Mouse (Mus musculus) G1E-ER4 (cell line): ENCODE results near the gene Pcp4l1. TPM values are rescaled to one million over a fixed set of nuclear protein-coding genes. Genes with fewer than 3 reads are reported as not detected.

Experiments used
- GATA1 ChIP-seq: IDR thresholded peaks from one replicate; pipeline ENCODE4 v1.8.0; 2012; ENCODE audit warnings: low read length, inconsistent platforms
- polyA plus RNA-seq: library from polyadenylated mRNA; stranded (reverse); fragments of >175 nt; gene quantifications from 2 replicates; pipeline ENCODE4 v1.2.3, GENCODE M21; 2012

The Pcp4l1 gene
- polyA plus RNA-seq, 1 experiment = not detected

GRCm38 (mm10) chr1:171200769-171201168 lies 4.7 kb upstream of the Pcp4l1 start:
- TF ChIP-seq GATA1 = no peak

DNA sequence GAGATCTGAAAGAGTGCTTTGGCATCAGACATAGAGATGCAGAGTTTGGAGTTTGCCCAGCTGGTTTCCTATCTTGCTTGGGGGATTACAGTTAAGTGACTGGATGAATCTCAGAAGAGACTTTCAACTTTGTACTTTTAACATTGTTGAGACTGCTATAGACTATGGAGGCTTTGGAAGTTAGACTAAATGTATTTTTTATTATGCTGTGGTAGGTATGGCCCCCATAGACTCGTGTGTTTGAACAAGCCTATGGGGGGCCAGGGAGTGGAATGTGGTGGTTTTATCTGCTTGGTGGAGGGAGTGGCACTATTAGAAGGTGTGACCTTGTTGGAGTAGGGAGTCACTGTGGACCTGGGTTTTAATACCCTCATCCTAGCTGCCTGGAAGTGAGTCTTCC lies 3.5 kb upstream of the Pcp4l1 start:
- no peak for TF ChIP-seq GATA1

DNA sequence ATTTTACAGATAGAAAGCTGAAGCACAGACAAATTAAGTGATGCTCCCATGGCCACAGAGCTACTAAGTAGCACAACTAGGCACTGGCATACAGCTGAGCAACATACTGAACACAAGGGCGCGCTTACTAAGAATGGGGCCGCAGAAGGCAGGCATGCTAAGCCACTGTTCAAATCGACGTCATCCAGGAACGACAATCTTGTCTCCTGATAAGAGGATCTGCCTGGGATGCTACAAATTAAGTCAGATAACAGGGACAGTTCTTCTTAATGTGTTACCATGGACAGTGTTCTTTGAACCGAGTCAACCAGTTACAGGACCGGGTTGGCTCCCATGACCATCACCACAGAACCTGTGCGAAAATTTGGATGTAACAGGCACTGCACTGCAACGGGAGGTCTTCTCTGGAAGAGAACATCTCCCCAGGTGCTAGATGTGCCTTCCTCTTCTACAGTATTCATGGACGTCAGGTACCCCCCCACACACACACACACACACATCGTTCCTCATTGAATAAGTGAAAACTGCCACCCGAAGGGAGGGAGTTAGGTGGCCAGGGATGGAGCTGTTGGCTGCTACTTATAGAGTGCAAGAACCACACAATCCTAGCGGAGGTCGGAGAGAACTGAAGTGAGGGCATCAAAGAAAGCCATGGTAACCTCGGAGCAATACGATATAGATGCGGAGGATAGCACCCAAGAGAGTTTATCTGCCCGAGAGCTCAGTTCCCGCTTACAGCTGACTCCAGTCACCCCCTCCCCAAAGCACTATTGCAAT lies 834 bp downstream of the Pcp4l1 start:
- no peak for TF ChIP-seq GATA1

- TF ChIP-seq GATA1 = no peak
These were observed 1.9 kb downstream of the Pcp4l1 start for GRCm38 (mm10) chr1:171193911-171194830.

- TF ChIP-seq GATA1 = no peak
These were observed 2.8 kb downstream of the Pcp4l1 start for GRCm38 (mm10) chr1:171193093-171193840.

- no peak for TF ChIP-seq GATA1
These were observed 3.8 kb downstream of the Pcp4l1 start for GRCm38 (mm10) chr1:171192283-171192682.

GRCm38 (mm10) chr1:171190832-171191231 lies 5.2 kb downstream of the Pcp4l1 start:
- no peak for TF ChIP-seq GATA1

- TF ChIP-seq GATA1 = no peak
These were observed 6.5 kb downstream of the Pcp4l1 start for GRCm38 (mm10) chr1:171189476-171190114.

DNA sequence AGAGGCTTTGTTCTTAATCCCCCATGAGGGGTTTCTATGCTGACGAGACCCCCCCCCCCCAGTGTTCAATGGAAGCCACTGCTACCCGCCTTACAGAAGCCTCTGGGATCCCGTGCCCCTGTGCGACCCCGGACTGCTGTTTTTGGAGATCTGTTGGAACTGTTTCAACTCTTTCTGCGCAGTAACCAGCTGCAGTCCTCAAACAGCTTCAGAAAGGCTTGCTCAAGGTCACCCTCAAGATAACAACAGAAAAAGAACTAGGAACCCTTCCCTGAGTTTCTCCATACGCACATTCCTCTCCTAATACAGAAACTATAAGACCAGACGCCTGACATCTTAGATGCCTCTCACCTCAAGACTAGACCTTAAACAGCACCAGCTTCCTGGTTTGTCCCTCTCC lies 7.0 kb downstream of the Pcp4l1 start:
- TF ChIP-seq GATA1 = no peak

GRCm38 (mm10) chr1:171187851-171188700 lies 8.0 kb downstream of the Pcp4l1 start:
- no peak for TF ChIP-seq GATA1

DNA sequence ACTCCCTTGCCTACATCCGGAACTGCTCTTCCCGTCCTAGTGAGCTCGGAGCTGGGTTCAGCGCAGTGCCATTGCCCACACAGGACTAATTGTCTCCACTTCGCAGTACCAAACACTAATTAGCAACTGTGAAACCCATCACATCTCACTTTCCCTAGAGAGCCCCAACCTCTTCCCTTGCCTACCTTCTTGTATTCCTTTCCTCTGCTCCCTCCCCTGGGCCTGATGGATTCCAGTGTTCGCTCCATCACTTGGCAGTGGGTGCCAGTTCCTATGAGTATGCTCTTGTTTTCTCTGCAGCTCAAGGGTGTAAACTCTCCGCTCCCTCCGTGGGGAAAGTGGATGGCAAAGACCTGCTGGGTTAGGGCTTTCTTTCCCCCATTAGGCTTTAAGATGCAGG lies 10.4 kb downstream of the Pcp4l1 start:
- no peak for TF ChIP-seq GATA1

DNA sequence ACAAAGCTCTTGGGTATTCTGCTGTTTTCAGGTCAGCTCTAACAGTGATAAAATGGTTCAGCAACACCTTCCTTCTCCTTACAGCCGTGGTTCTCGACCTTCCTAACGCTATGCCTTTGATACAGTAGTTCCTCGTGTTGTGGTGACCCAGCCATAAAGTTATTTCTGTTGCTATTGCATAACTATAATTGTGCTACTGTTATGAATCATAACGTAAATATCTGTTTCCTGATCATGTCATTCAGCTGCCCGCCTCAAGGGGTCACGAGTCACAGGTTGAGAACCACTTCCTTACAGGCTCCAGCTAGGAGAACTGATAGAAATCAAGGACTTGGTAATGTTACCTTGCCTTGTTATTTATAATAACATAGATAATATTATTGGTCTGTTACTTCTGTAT lies 11.8 kb downstream of the Pcp4l1 start:
- TF ChIP-seq GATA1 = no peak

DNA sequence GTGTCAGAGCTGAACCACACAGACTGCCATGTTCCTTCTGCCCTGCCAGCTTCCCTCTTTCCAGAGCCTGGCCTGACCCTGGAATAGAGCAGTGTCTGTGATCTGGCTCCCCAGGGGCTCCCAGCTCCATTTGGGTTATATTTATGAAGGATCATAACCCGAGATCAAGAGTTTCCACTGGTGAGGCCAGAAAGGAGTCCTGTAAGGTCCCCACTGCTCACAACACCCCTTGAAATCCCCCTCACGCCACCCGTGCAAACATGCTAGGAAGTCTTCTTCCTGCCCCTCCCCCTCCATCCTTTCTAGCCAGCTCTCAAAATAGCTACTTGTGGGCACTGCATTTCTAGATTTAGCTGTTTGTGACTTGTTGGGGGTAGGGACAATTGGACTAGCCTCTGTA lies 12.4 kb downstream of the Pcp4l1 start:
- TF ChIP-seq GATA1 = no peak

- TF ChIP-seq GATA1 = no peak
These were observed 13.0 kb downstream of the Pcp4l1 start for GRCm38 (mm10) chr1:171183025-171183424.
